Mouse (Mus musculus): ENCODE measurements around the gene L2hgdh. TPM values are rescaled to one million over a fixed set of nuclear protein-coding genes. Genes with fewer than 3 reads are reported as not detected.
A peak's percentile ranks its signal among the peaks of the same experiment; 100 is the strongest.

The L2hgdh gene
- total RNA-seq, 2 experiments from 2014 or later, result 9.4 to 12.5 TPM

- no peak for DNase-seq
- intact Hi-C loops (cut with DNase I), result loop anchor here (10.0 kb wide), 1 partner anchor 311 kb away; no protein-coding TSS in a partner anchor
These were observed 8.8 kb upstream of the L2hgdh start for GRCm38 (mm10) chr12:69733518-69733917.

GRCm38 (mm10) chr12:69732221-69732620 is 7.5 kb upstream of the L2hgdh start:
- intact Hi-C loops (cut with DNase I), result loop anchor here (10.0 kb wide), 1 partner anchor 313 kb away; no protein-coding TSS in a partner anchor
- no peak for DNase-seq

GRCm38 (mm10) chr12:69730306-69730705 is 5.6 kb upstream of the L2hgdh start:
- DNase-seq, result no peak
- intact Hi-C loops (cut with DNase I), result loop anchor here (10.0 kb wide), 1 partner anchor 314 kb away; no protein-coding TSS in a partner anchor

GRCm38 (mm10) chr12:69729246-69729645 is 4.6 kb upstream of the L2hgdh start:
- intact Hi-C loops (cut with DNase I), result no loop called here
- no peak for DNase-seq

- no peak for DNase-seq
- intact Hi-C loops (cut with DNase I), result no loop called here
These were observed 509 bp downstream of the L2hgdh start for GRCm38 (mm10) chr12:69724018-69724710.

- DNase-seq, result no peak
- intact Hi-C loops (cut with DNase I), result no loop called here
These were observed 1.3 kb downstream of the L2hgdh start for GRCm38 (mm10) chr12:69723376-69723775.

- intact Hi-C loops (cut with DNase I), result no loop called here
- DNase-seq, result no peak
These were observed 1.8 kb downstream of the L2hgdh start for GRCm38 (mm10) chr12:69722857-69723256.

GRCm38 (mm10) chr12:69713628-69714027 is 11.0 kb downstream of the L2hgdh start:
- no peak for DNase-seq
- intact Hi-C loops (cut with DNase I), result no loop called here

GRCm38 (mm10) chr12:69704799-69705458 is 19.7 kb downstream of the L2hgdh start:
- DNase-seq, result no peak
- intact Hi-C loops (cut with DNase I), result no loop called here

GRCm38 (mm10) chr12:69698352-69698751 is 26.3 kb downstream of the L2hgdh start:
- no peak for DNase-seq
- intact Hi-C loops (cut with DNase I), result no loop called here

GRCm38 (mm10) chr12:69696746-69697145 is 27.9 kb downstream of the L2hgdh start:
- peak; percentile 23 for DNase-seq
- intact Hi-C loops (cut with DNase I), result no loop called here

- DNase-seq, result no peak
- intact Hi-C loops (cut with DNase I), result no loop called here
These were observed 31.2 kb downstream of the L2hgdh start for GRCm38 (mm10) chr12:69693471-69693870.

- intact Hi-C loops (cut with DNase I), result no loop called here
- no peak for DNase-seq
These were observed 34.0 kb downstream of the L2hgdh start for GRCm38 (mm10) chr12:69690714-69691113.

- DNase-seq, result no peak
- intact Hi-C loops (cut with DNase I), result no loop called here
These were observed 35.6 kb downstream of the L2hgdh start for GRCm38 (mm10) chr12:69689094-69689493.

GRCm38 (mm10) chr12:69688368-69688767 is 36.3 kb downstream of the L2hgdh start:
- DNase-seq, result peak; percentile 7
- intact Hi-C loops (cut with DNase I), result no loop called here

- DNase-seq, result peak; percentile 85
- intact Hi-C loops (cut with DNase I), result no loop called here
These were observed 41.1 kb downstream of the L2hgdh start for GRCm38 (mm10) chr12:69683537-69683936.

- intact Hi-C loops (cut with DNase I), result no loop called here
- DNase-seq, result no peak
These were observed 41.8 kb downstream of the L2hgdh start for GRCm38 (mm10) chr12:69682788-69683419.

GRCm38 (mm10) chr12:69682065-69682787 is 42.4 kb downstream of the L2hgdh start:
- intact Hi-C loops (cut with DNase I), result no loop called here
- DNase-seq, result peak; percentile 89

- intact Hi-C loops (cut with DNase I), result no loop called here
- DNase-seq, result no peak
These were observed 43.1 kb downstream of the L2hgdh start, which contains the start of gene Sos2 for GRCm38 (mm10) chr12:69681566-69682061. TSS of gene Sos2 (minus strand) at chr12:69681852.

GRCm38 (mm10) chr12:69680635-69681565 is 43.8 kb downstream of the L2hgdh start:
- intact Hi-C loops (cut with DNase I), result no loop called here
- peak; percentile 21 for DNase-seq
